Mouse (Mus musculus) bone marrow, adult 2 months (tissue): Measurements from ENCODE around the gene Hectd3.

Source experiments
- CTCF ChIP-seq: fragments of 200-500 bp; IDR thresholded peaks from 2 replicates; pipeline ENCODE4 v1.5.1; 2011; ENCODE audit warnings: low read length, control low read depth; ENCODE audit not compliant: control insufficient read depth, insufficient read depth
- POLR2A ChIP-seq: fragments of 200-500 bp; IDR thresholded peaks from 2 replicates; pipeline ENCODE4 v1.6.1; 2011; ENCODE audit warnings: low read depth, mild to moderate bottlenecking, control low read depth, low read length, borderline replicate concordance; ENCODE audit not compliant: control insufficient read depth

DNA sequence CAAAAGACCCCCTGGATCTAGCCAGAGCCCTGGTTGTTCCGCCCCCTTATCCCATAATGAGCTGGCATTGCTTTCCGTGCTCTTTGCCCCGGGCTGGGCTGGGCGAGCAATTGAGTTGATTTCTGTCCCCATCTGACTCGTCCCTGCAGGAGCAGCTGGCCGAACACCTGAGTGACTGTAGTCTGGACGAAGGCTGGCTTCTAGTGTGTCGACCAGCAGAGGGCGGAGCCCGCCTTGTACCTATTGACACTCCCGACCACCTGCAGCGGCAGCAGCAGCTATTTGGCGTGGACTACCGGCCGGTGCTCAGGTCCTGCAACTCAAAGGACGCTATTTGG, 650 bp downstream of the Hectd3 start:
- TF ChIP-seq CTCF, result peak; percentile 55
- TF ChIP-seq POLR2A, result no peak
